Mouse (Mus musculus) WW6 (cell line): ENCODE results near the gene Slc35d1.

Experiments used
- DNase-seq: peaks from one replicate; pipeline ENCODE4 v3.0.0-alpha.2; 2013; ENCODE audit warnings: low read depth, low spot score

Slc35d1 gene

GRCm38 (mm10) chr4:103214925-103215820 is at the start of gene Slc35d1:
Slc35d1 (minus strand) TSS chr4:103215164.
- peak; percentile 52 for DNase-seq

GRCm38 (mm10) chr4:103263812-103264396 is 48.9 kb upstream of the Slc35d1 start:
- no peak for DNase-seq

- no peak for DNase-seq
Measured at GRCm38 (mm10) chr4:103263378-103263777, 48.4 kb upstream of the Slc35d1 start.

- no peak for DNase-seq
Measured at GRCm38 (mm10) chr4:103258817-103259216, 43.9 kb upstream of the Slc35d1 start.

DNA sequence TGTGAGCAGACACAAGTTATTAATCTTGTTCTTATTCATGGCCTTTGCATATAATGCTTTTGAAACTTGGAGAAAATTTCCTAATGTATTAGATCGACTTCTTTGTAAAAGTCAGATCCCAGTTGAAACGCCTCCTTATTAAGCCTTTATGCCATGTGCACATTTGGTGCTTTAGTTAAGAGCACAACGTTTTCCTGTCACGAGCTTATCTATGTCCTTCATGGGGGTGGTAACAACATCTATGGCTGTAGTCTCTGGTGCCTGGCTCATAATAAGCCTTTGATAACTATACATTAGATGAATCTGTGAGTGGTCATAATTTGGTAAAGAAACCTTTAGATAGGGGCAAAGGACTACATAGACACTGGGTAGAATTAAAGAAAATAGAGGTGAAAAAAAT is 38.9 kb upstream of the Slc35d1 start:
- no peak for DNase-seq

DNA sequence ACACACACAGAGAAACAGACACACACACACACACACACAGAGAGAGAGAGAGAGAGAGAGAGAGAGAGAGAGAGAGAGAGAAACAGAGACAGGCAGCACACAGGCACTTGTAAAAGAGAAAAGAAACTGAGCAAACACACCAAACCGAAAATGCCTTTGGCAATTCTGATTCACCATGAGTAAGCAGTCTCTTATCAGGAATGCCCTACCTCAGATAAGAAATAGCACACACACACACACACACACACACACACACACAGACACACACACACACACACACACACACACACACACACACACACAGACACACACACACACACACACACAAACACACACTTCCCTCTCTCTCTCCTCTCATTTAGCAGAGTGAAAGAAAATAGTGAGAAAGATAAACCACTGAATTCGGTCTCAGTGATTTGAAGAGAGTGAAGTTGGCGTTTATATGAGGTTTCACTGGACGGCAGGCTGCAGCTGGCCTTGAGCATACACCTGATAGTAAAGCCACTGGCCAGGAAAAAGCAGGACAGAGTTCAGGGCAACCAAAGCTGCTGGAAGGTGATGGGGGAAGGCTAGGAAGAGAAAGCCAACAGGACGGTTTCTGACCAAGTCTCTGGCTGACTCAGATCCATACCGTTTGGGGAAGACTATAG is 34.6 kb upstream of the Slc35d1 start:
- no peak for DNase-seq

- no peak for DNase-seq
Measured at GRCm38 (mm10) chr4:103247813-103248212, 32.8 kb upstream of the Slc35d1 start.

- DNase-seq = no peak
Measured at GRCm38 (mm10) chr4:103247249-103247648, 32.3 kb upstream of the Slc35d1 start.

GRCm38 (mm10) chr4:103232156-103232555 is 17.2 kb upstream of the Slc35d1 start:
- no peak for DNase-seq

DNA sequence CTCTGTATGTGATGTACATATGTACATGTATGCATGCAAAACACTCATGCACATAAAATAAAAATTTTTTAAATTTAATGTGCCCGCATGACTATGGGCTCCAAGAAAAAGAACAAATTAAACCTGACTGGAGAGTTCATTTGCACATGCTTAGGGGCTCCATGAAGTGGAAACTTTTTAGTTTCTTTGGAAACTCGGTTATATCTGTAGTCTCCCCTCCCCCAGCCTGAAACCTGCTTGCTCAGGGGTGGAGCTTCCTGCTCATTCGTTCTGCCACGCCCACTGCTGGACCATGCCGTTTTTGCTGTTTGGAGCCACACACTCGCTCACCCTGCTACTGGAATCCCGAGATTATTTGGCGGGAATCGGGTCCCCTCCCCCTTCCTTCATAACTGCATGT is 7.9 kb upstream of the Slc35d1 start:
- no peak for DNase-seq

DNA sequence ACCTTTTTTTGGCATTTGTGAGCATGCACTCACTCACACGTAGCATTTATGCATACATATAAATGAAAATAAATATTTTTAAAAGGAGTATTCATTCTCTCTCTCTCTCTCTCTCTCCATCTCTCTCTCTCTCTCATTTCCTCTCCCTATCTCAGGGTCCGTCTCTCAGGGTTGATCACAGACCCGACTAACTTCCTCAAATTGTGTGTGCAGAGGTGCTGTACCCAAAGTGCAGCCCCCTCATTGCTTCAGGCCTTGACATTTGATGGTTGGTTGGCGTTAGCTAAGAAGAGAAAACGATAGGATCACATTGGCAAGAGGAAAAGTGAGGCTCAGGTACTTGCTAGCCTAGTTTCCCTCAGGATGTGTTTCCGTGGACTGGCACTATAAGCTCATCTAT is 6.8 kb upstream of the Slc35d1 start:
- no peak for DNase-seq

DNA sequence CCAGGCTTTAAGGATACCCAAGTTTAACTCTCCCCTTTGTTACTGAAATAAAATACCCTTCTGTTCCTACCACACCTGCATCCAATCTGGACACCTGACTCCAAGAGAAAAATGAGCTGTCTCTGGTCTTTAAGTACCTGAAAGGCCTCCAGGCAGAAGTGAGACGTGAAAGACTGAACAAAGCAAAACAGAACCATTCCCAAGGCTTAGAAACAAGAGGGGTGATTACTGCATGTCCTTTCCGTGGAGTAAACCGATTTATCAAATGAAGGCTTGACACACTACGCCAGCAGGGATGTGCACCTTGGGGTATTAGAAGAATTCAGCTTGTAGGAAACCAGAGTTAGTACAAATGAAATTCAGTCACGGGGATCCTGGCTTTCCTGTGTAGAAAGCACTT is 4.0 kb upstream of the Slc35d1 start:
- DNase-seq = no peak

- no peak for DNase-seq
Measured at GRCm38 (mm10) chr4:103216046-103216445, 1.1 kb upstream of the Slc35d1 start.

- DNase-seq = no peak
Measured at GRCm38 (mm10) chr4:103214498-103214924, 453 bp downstream of the Slc35d1 start.

GRCm38 (mm10) chr4:103213859-103214497 is 986 bp downstream of the Slc35d1 start:
- DNase-seq = no peak

GRCm38 (mm10) chr4:103208553-103208952 is 6.4 kb downstream of the Slc35d1 start:
- DNase-seq = no peak

- no peak for DNase-seq
Measured at GRCm38 (mm10) chr4:103203646-103204045, 11.3 kb downstream of the Slc35d1 start.

DNA sequence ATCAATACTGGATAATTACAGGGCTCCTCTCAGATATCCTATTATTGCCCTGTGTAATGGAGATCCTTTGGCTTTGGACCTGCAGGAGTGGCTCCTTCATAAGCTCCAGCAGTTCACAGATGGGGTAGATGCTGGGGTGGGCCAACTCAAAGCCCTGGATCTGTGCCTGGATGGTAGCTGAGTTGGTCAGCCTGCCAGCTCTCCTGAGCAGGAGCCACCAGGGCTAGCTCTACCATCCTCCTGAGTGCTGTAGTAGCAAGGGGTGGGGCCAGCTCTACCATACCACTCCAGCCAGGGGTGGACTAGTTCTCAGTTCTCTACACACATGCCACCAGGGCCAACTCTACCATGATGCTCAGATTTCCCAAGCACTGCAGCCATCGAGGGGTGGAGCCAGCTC is 14.9 kb downstream of the Slc35d1 start:
- DNase-seq = no peak

DNA sequence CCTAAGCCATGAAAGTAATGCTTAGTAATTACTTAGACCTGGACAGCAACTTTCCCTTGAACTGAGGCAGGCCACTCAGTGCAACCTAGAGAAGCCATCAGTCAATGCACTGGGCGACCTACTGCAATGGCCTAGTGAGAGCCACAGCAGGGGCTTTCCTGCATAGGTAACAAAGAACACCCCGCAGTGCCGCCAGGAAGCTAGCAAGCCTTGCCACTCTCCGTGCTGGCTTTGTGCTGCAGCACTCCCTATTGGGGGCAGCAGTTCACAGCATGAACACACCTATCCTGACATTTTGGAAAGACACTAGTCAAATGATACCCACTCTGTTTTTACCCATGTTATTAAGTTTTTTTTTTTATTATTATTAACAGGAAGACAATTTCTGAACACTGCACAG is 15.9 kb downstream of the Slc35d1 start:
- DNase-seq = no peak

DNA sequence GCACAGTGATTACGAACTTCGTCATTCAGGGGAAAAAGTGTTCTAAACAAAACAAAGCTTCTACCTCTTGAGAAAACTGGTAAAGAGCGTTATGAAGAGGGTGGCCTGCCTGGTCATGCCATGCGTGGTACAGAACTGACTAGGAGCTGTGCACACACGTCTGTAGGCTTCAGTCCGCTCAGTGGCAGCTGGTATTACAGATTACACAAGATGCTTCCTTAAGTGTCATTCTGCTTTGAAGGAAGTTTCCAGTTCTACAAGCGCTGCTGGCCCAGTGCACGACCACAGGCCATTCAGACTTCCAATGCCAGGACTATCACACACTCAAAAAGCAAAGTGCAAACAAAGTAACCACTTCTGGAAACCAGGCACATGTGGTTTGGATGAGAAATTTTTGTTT is 17.6 kb downstream of the Slc35d1 start:
- no peak for DNase-seq

GRCm38 (mm10) chr4:103192421-103192820 is 22.5 kb downstream of the Slc35d1 start:
- DNase-seq = no peak
